Mouse (Mus musculus) lung, adult 2 months (tissue): ENCODE results near the gene Gm19345. TPM values are rescaled to one million over a fixed set of nuclear protein-coding genes. Genes with fewer than 3 reads are reported as not detected.

Source experiments
- DNase-seq: peaks from one replicate; pipeline ENCODE4 v3.0.0; 2022
- H3K4me1 ChIP-seq: fragments of 200-500 bp; 2 replicates; pipeline ENCODE4 v1.6.1; 2011; ENCODE audit warnings: low read length; ENCODE audit not compliant: control insufficient read depth, insufficient read depth
- H3K4me3 ChIP-seq: fragments of 200-500 bp; replicated peaks from 2 replicates; pipeline ENCODE3; 2011; ENCODE audit warnings: low read depth, mild to moderate bottlenecking, control low read depth, low read length; ENCODE audit errors: extremely low read depth
- CTCF ChIP-seq: fragments of 200-500 bp; IDR thresholded peaks from 2 replicates; pipeline ENCODE4 v1.5.1; 2011; ENCODE audit warnings: mild to moderate bottlenecking, low read length, control low read depth; ENCODE audit not compliant: insufficient read depth
- POLR2A ChIP-seq: fragments of 200-500 bp; IDR thresholded peaks from 2 replicates; pipeline ENCODE4 v1.6.1; 2011; ENCODE audit warnings: low read depth, mild to moderate bottlenecking, control low read depth, low read length, borderline replicate concordance; ENCODE audit errors: extremely low read depth
- WGBS: fragments of 180-500 bp; shearing (Covaris S2); methylation state at CpG from one replicate; pipeline ENCODE4 v1.1.7; 2018; 5-methylcytosine and 5-hydroxymethylcytosine counted together
- polyA plus RNA-seq: library from polyadenylated mRNA; depleted of rRNA; stranded (reverse); fragments of >200 nt; gene quantifications from 2 replicates; pipeline ENCODE4 v1.2.3, GENCODE M21; 2012

Gm19345 gene
- polyA plus RNA-seq, 1 experiment = 0.52 TPM

GRCm38 (mm10) chr7:19817382-19818105 lies 34.3 kb upstream of the Gm19345 start:
- peak; percentile 84 for DNase-seq
- peaks cover 10% of the 10 kb centered on the region for H3K4me1 ChIP-seq
- H3K4me3 ChIP-seq = peak overlapping the region; percentile 69
- whole genome bisulfite sequencing = 16% methylated on average over 15 of the region's 15 CpGs
- peak; percentile 3; the same call in 1 of the 2 replicates for TF ChIP-seq POLR2A
- no peak for TF ChIP-seq CTCF

- TF ChIP-seq CTCF (no peak), POLR2A (no peak)
- 50% methylated on average over 5 of the region's 5 CpGs for WGBS
- Histone ChIP-seq H3K4me3 (no peak overlapping the region), H3K4me1 (peaks cover 17% of the 10 kb centered on the region)
- DNase-seq = no peak
These were observed 33.4 kb upstream of the Gm19345 start for GRCm38 (mm10) chr7:19818440-19818839.

- no peak for TF ChIP-seq POLR2A
- TF ChIP-seq CTCF = no peak
- DNase-seq = no peak
- Histone ChIP-seq H3K4me1 (peaks cover 21% of the 10 kb centered on the region), H3K4me3 (no peak overlapping the region)
- whole genome bisulfite sequencing = 84% methylated on average over 7 of the region's 7 CpGs
These were observed 32.9 kb upstream of the Gm19345 start for GRCm38 (mm10) chr7:19818875-19819274.

- TF ChIP-seq CTCF (no peak), POLR2A (no peak)
- 80% methylated on average over 3 of the region's 3 CpGs for WGBS
- peaks cover 29% of the 10 kb centered on the region for H3K4me1 ChIP-seq
- no peak overlapping the region for H3K4me3 ChIP-seq
- no peak for DNase-seq
These were observed 31.3 kb upstream of the Gm19345 start for GRCm38 (mm10) chr7:19820347-19821048.

GRCm38 (mm10) chr7:19821633-19822032 lies 30.2 kb upstream of the Gm19345 start:
- 76% methylated on average over 7 of the region's 7 CpGs for WGBS
- DNase-seq = no peak
- TF ChIP-seq CTCF = no peak
- TF ChIP-seq POLR2A = no peak
- Histone ChIP-seq H3K4me3 (no peak overlapping the region), H3K4me1 (peaks cover 27% of the 10 kb centered on the region)

- peaks cover 25% of the 10 kb centered on the region for H3K4me1 ChIP-seq
- TF ChIP-seq CTCF (no peak), POLR2A (no peak)
- H3K4me3 ChIP-seq = peak overlapping the region; percentile 47
- DNase-seq = peak; percentile 50
- WGBS = 6% methylated on average over 20 of the region's 20 CpGs
These were observed 29.6 kb upstream of the Gm19345 start for GRCm38 (mm10) chr7:19822193-19822592.

GRCm38 (mm10) chr7:19822604-19823058 lies 29.2 kb upstream of the Gm19345 start, which contains the start of gene Bcl3:
Bcl3 (minus strand) TSS chr7:19822770.
- under 1% methylated on average over 30 of the region's 42 CpGs for WGBS
- peaks cover 23% of the 10 kb centered on the region for H3K4me1 ChIP-seq
- DNase-seq = peak; percentile 72
- TF ChIP-seq CTCF (no peak), POLR2A (peak; percentile 46; the same call in 1 of the 2 replicates)
- peak within 1 kb of the TSS; percentile 47 for H3K4me3 ChIP-seq

- Histone ChIP-seq H3K4me3 (peak overlapping the region; percentile 23), H3K4me1 (peaks cover 23% of the 10 kb centered on the region)
- WGBS = 26% methylated on average over 16 of the region's 16 CpGs
- TF ChIP-seq POLR2A (no peak), CTCF (no peak)
- no peak for DNase-seq
These were observed 28.3 kb upstream of the Gm19345 start for GRCm38 (mm10) chr7:19823256-19824181.
